Mouse (Mus musculus): ENCODE data around the gene Tob1.
A peak's percentile ranks its signal among the peaks of the same experiment; 100 is the strongest.

Gene Tob1

DNA sequence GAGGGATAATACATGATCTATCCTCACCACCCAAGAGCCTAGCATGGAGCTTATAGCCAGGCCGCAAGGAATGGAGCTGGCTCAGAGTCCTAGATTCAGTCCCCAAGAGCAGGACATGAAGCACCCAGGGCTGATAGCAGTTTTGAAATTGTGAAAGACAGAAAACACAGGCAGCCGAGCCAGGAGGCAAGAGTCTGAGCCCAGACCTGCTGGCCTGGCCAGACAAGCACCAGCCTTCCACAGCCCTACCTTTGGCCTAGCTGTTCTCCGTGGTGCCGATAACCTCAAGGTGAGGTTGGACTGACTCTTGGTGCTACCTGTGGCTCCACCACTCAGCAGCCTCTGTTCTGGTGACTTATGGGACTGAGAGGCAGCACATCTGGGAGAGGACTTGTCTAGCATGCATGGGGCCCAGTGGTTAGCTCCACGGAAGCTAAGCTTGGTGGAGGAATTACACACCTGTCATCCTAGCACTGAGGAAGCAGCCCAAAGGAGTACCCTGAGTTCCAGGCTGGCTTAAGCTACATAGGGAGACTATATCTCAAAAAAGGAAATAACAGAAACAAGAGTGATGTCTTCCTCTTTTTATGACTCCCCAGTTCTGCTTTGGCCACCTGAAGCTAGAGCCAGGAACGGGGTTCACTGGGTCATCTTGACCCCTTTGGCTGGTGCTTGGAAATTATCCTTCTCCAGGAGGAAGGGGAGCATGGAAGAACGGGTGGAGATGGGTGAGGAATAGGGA, 12.7 kb upstream of the Tob1 start:
- no peak for DNase-seq (ENCODE audit: low spot score in 2 of 2)

DNA sequence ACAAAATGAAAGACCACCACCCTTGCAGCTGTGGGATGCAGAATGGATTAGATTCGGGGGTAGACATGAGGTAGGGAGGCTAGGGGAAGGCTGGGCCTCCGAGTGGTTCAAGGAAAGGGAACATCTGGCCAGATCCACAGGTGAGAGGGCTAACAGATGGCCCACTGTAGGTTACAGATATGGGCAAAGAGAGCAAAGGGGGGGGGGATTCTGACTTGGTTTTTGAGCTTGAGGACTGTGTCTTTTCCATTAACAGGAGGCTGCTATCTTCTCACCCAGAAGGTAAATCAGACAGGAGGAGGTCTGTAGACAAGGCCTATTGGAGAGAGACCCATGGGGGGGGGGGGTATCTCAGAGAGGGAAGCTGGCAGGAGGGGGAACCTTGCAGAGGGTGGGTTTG, 11.5 kb upstream of the Tob1 start:
- DNase-seq (ENCODE audit: low spot score in 2 of 2), result no peak

DNA sequence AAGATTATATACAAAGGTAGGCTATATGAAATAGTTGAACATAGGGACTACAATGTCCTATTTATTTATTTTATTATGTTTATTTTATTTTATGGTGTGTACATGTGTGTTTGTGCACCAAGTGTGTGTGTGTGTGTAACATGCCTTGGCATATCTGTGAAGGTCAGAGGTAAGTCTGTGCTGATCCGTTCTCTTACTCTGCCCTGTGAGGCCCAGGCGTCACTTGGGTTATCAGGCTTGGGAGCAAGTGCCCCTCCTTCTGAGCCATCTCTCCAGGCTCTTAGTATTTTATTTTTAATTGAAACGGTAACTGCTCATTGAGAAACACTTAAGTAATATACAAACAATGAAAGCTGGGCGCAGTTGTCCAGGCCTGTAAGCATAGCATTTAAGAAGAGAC, 10.8 kb upstream of the Tob1 start:
- DNase-seq (ENCODE audit: low spot score in 2 of 2), result no peak

DNA sequence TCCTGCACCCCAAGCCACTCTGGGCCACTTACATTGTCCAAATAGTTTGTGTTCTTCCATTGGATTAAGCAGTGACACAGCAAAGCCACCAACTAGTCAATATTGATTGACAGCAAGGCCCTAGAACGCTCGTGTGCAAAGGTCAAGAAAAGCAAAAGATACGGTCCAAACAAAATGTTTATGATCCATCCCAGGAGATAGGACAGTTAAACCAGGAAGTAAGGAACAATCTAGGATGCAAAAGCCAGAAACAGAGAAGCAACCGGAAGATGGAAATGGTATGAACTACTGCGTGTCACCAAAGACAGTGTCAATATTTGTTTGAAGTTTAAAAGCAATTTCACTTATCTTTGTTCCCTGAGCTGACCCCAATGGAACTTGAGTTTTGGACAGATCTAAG, 9.1 kb upstream of the Tob1 start:
- no peak for DNase-seq (ENCODE audit: low spot score in 2 of 2)

DNA sequence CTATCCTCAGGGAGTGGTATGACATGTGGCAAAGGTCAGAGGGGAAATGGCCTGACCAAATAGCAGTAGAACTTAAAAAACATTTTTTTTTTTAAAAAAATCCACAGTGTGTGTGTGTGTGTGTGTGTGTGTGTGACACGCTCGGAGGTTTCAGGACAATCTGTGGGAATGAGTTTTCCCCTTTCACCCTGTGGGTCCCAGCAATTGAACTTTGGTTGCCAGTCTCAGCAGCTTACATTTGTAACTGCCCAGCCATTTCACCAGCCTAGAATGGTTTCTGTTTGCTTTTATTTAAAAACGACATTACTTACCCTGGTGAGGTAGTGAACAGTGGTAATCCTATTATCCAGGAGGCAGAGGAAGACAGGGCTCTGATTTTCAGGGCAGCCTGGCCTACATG, 8.2 kb upstream of the Tob1 start:
- DNase-seq (ENCODE audit: low spot score in 2 of 2), result no peak

DNA sequence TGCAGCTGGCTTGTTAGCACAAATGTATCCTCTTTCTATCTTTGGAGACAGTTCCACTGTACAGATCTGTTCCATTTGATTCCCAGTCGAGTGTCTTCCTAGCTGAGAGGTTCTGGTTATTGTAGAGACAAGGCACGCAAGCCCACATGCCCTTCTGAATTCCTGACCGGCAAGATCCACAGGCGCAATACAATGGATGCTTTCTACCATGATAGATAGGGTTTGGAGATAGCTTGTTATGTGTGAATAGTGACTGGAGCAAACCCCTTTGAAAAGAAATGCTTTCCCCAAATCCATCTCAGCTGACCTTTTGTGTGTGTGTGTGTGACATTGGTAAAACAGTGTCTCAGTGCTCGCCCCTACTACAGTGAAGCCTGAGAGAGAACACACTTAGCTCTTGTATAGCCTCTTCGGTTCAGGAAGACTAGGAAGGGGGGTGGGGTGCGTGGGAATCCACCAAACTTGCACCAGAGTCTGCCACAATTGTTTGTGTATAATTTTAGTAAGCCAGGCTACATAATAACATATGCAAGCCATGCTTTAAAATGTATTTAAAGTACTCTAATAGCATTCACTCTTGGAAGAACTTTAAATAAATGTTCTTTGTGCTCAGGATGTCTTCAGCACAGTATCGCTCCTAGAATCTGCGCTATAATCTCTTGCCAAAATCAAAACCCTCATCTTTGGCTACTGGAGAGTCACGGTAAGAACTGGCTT, 4.7 kb upstream of the Tob1 start:
- no peak for DNase-seq (ENCODE audit: low spot score in 2 of 2)

DNA sequence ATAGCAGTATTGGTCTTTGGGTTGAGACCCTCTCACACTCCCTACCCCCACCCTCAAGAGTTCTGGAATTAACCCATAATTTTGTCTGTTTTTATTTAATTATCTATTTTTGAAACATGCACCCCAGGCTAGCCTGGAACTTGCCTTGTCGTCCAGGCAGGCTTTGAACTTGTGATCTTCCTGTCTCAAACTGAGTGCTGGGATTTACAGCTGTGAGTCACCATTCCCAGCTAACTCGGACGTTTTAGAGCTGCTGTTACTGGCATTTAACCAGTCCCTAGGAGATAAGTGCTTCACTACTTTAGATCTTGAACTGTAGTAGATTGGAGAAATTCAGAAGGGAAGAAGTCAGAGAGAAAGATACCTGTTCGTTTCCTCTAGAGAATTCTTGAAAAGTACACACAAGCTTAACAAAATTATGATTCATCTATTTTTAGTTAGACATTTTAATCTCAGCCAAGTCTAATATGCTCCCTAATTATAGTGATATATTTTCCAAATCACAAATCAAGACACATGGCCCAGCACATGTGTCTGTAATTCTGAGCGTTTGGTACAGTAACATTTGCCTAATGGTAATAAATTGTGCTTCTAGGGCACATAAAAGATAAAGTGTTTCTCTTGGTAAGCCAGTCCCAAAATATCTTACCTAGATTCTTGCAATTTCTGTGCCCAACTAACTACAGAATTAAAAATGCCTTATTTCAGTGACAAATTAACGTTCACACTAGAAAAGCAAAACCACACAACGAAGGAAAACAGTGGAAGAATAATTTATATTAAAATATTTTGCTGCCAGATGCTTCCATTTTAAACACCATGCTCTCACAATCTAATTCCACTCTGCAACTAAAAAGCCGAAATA, 2.2 kb upstream of the Tob1 start:
- no peak for DNase-seq (ENCODE audit: low spot score in 2 of 2)

DNA sequence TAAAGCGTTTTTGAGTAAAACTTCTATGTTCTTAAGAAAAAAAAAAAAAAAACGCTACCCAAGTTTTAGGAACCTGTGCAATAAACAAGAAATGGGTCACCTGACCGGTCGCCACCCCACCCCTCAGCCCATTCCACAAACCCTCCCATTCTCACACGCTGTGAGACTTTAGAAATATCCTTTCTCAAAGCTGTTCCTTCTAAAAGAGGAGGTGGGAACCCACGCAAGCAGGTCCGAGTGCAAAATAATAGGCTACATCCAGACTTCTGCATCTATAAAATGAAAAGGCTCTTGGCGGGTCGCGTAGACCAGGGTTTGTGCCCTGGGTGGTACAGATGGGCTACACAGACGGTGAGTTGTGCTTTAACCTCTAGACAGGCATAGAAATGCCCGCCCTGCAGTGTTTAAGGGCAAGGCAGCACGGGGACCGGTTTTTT, 1.5 kb upstream of the Tob1 start:
- DNase-seq (ENCODE audit: low spot score in 2 of 2), result peak in 1 of 2 experiments; percentile 76

DNA sequence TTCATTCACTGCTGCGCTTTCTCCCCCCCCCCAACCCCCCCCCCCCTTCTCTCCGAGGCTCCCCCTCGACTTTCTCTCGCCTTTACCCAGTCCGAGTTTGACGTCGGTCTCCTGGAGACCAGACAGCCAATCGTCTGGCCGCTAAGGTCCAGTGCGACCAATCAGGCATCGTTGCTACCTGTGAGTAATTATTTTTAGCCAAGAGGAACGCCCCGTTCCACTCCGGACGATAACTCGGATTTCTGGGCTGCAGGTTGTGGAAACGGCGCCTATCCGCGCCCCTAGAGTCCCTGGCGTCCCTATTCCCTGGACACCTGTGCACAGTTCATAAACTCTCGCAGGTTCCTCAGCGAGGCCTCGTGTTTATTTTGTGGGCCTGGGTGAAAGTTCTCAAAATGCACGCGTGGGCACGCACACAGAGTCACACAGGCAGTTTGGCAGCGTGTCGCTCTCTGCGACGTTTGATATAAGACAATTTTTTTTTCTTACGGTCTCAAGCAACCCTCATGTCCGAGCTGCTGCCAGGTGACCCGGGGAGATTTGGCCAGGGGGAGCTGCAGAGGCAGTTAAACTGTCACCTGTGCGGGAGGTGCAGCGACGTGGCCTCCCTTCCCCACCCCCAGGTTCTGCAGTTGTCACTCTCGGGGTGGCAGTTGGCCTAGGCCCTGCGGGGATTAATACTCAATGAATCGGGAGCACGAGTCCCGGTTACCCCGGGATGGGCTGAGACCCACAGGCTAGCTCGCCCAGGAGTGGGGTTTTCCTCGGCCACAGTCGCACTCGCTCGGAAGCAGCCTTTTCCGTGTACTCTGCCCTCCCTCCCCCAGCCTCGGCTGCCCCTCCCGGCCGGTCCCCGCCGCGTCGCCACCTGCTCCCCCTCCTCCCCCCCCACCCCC, 815 bp upstream of the Tob1 start:
- DNase-seq (ENCODE audit: low spot score in 2 of 2), result peak; percentile 89 to 95

DNA sequence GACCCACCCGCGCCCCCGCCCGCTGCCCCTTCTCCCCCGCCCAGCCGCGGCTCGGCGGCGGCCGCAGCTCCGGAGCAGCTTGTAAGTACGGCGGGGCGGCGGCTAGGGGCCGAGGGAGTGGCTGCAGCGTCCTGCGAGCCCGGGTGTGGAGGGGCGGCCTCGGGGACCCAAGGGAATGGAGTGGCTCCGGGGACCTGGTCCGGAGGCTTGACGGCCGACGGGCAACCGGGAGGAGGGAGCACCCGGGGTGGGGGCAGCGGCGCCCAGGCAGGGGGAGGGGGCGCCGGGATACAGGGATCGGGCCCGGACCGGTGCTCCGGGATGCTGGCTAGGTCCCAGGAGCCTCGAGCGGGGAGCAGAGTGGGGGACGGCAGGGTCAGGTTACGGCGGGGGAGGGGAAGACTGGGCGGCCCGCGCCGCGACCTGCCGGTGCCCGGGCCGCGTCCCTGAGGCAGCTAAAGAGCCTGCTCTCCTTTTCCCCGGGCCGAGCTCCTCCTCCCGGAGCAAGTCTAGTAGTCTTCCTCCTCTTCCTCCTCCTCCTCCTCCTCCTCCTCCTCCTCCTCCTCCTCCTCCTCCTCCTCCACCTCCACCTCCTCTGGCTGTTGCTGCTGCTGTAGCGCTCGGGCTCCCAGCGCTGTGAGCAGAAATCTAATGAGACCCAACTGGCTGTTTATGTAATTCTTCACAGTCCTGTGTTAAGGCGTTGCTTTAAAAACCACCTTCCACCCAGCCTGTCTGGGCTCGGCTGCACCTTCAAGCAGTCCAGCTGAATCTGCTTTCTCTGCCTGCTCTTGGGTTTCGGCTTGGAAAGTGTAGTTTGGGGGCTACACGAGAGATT, 616 bp downstream of the Tob1 start:
- peak; percentile 51 to 52 for DNase-seq (ENCODE audit: low spot score in 2 of 2)

DNA sequence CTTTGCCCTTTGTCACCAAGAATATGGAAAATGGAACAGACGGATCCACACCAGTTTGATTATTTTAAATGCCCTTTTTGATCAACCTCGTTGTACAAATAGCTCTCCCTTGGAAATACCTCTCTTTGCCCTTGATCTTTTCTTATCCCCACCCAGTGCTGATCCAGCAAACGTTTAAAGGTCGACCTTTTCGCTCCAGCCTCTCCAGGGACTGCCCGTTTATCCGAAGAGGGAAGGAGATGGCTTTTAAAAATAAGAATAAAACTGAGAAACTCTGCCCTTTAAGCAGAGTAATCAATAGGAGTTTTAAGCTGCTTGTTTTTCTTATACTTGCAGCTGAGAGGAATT, 1.2 kb downstream of the Tob1 start:
- DNase-seq (ENCODE audit: low spot score in 2 of 2), result no peak

DNA sequence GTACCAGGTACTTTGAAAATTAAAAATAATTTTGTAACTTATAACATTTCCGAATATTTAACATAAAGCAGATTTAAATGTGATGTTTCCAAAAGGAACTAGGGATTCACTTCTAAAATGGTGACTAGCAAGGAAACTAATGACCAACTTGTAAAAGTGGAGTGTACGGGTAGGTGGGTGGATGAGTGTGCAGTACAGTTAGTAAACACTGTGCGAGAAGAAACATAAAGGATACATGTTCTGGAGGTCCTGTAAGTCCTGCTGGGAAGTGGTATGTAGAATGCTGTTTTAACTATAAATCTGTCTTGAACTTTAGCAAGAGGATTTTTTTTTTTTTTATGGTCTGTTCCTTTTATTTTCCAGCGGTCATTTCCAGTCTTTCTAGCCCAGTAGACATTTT, 1.7 kb downstream of the Tob1 start:
- DNase-seq (ENCODE audit: low spot score in 2 of 2), result no peak

DNA sequence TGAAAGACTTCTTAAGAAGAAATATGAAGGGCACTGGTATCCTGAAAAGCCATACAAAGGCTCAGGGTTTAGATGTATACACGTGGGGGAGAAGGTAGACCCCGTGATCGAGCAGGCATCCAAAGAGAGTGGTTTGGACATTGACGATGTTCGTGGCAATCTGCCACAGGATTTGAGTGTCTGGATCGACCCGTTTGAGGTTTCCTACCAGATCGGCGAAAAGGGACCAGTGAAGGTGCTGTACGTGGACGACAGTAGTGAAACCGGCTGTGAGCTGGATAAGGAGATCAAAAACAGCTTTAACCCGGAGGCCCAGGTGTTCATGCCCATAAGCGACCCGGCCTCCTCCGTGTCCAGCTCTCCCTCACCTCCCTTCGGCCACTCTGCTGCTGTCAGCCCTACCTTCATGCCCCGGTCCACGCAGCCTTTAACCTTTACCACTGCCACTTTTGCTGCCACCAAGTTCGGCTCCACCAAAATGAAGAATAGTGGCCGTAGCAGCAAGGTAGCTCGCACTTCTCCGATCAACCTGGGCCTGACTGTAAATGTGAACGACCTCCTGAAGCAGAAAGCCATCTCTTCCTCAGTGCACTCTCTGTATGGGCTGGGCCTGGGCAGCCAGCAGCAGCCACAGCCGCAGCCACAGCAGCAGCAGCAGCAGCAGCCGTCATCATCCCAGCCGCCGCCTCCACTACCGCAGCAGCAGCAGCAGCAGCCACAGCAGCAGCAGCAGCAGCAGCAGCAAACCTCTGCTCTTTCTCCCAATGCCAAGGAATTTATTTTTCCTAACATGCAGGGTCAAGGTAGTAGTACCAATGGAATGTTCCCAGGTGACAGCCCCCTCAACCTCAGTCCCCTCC, 2.7 kb downstream of the Tob1 start:
- no peak for DNase-seq (ENCODE audit: low spot score in 2 of 2)

DNA sequence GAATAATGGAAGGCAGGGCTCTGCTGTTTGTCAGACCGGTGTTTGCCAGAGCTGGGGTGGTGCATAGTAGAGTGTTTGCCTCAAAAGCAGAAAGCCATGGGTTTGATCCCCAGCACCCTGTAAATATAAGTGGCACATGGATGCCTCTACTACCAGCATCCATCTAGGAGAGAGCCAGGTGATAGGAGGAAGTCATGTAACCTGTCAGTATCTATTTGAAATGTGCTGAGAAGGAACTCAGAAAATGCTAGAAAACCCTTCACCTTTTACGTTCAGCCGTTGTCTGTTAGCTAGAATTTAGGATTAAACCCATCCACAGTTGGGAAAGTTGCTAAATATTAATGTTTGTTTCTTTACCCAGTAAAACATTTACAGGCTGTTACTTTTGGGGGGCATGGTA, 4.3 kb downstream of the Tob1 start:
- no peak for DNase-seq (ENCODE audit: low spot score in 2 of 2)

DNA sequence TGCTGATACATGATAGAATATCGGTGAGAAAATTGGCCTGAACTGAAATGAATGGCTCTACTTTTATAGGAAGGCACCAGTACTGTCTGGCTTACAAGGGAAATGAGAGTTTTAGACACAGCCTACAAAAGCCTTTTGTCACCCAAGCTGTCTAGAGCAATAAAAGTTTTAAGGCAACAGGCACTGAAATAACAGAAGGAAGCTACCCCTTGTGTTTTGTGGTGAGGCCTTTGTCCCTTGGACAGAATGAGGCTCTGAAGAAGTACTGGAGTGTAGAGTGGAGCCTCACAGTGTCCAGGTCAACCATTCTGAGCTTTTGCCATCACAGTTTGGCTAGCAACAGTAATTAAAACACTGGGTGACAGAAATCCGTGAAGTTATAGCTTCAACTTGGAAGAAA, 5.0 kb downstream of the Tob1 start:
- no peak for DNase-seq (ENCODE audit: low spot score in 2 of 2)

DNA sequence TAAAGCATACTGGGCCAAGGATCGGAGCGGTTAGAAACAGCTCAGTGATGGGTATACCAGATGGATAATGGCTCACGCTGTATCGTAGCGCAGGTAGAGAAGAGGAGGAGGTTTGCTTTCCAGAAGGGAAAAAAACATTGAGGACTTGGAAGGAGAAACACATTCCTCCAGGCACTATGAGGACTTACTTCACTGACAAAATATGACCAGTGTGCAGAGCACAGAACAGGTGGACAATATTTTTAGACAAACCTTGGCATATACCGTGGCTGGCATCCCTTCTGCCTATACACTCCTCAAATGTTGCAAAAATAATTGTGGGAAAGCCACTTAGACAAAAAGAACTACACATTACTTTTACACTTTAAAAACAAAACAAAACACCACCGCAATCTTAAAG, 10.0 kb downstream of the Tob1 start:
- no peak for DNase-seq (ENCODE audit: low spot score in 2 of 2)

DNA sequence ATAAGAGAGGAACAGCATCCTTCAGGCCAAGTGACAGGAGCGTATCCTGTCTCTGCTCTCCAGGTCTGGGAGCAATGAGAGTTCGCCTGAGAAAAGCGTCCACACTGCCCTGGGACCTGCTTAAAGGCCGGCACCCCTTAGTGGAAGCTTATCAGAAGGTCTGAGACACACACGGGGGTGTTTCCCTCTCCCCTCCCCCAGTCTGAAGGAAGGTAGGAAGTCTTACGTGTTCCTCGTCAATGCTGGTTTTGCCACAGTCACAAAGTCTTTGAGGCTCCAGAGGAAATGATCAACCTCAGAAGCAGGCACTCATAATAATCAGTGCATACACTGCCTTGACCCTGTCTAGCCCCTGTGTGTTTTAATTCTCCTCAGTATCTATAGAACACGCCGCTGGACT, 12.3 kb downstream of the Tob1 start:
- DNase-seq (ENCODE audit: low spot score in 2 of 2), result no peak

DNA sequence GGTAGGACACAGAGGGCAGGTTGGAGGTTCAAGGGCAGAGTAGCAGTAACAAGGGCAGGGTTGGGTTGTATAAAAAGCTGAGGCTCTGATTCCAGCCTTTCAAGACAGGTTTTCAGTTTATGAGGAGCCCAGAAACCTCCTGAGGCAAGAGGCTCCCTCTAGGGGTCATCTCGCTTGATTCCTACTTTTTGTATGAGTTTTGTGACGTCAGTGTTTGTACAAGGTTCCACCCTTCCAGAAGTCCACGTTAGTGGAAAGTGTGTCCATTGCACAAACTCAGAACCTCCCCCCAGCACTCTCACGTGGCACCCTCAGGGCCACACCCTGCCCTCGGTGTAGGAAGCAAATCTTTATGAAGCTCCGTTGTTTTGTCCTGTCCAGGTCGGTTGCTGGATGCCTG, 14.7 kb downstream of the Tob1 start:
- peak; percentile 29 to 79 for DNase-seq (ENCODE audit: low spot score in 2 of 2)

DNA sequence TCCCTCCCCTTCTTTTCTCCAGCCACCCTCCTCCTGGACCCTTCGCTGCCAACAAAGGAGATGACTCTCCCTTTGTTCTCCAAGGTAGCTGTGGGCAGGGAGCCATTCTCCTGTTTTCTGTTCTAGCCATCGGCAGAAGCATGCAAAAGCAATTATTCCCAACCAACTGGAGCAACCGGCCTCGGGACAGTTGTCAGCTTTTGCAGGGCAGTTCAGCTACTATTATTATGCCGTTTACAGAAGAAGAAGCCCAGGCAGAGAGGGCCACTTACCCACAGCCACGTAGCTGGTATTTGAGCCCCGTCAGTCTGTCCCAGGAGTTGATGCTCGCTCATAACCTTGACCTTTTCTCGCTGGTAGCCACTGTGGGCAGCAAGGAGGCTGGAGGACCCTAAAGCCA, 17.2 kb downstream of the Tob1 start:
- no peak for DNase-seq (ENCODE audit: low spot score in 2 of 2)

All from frontal cortex, postnatal 36 days (tissue).